Mouse (Mus musculus) liver, adult 2 months (tissue): Measurements from ENCODE around the gene Myocos. TPM values are rescaled to one million over a fixed set of nuclear protein-coding genes. Genes with fewer than 3 reads are reported as not detected.
A peak's percentile ranks its signal among the peaks of the same experiment; 100 is the strongest.
"Not testable (repeated sequence)": the region's sequence is repeated elsewhere in the genome, so short reads cannot be mapped to it uniquely, and the experiment has no call there.

ENCODE experiments used
- DNase-seq: peaks from one replicate; pipeline ENCODE4 v3.0.0-alpha.2; 2011; ENCODE audit warnings: low read depth, low spot score; ENCODE audit errors: extremely low read depth
- H3K27ac ChIP-seq: fragments of 200-500 bp; replicated peaks from 2 replicates; pipeline ENCODE4 v1.5.1; 2012; ENCODE audit warnings: low read depth, mild to moderate bottlenecking, control low read depth, inconsistent platforms, low read length; ENCODE audit not compliant: insufficient read depth
- H3K27me3 ChIP-seq: fragments of 200-500 bp; 2 replicates; pipeline ENCODE4 v1.6.1; 2012; ENCODE audit warnings: mild to moderate bottlenecking, moderate library complexity, low read length, inconsistent platforms; ENCODE audit not compliant: control insufficient read depth, insufficient read depth
- H3K36me3 ChIP-seq: fragments of 200-500 bp; 2 replicates; pipeline ENCODE4 v1.6.1; 2012; ENCODE audit warnings: low read length, inconsistent platforms; ENCODE audit not compliant: control insufficient read depth, insufficient read depth
- H3K4me1 ChIP-seq: fragments of 200-500 bp; 2 replicates; pipeline ENCODE4 v1.6.1; 2011; ENCODE audit warnings: low read length; ENCODE audit not compliant: control insufficient read depth, insufficient read depth
- H3K4me3 ChIP-seq: fragments of 200-500 bp; 2 replicates; pipeline ENCODE4 v1.5.1; 2011; ENCODE audit warnings: low read depth, mild to moderate bottlenecking, control low read depth, low read length, moderate library complexity; ENCODE audit not compliant: insufficient read depth
- H3K79me2 ChIP-seq: fragments of 200-500 bp; 2 replicates; pipeline ENCODE4 v1.6.1; 2012; ENCODE audit warnings: inconsistent platforms, mild to moderate bottlenecking, low read length, moderate library complexity; ENCODE audit not compliant: control insufficient read depth, insufficient read depth
- H3K9ac ChIP-seq: fragments of 200-500 bp; 2 replicates; pipeline ENCODE4 v1.6.1; 2012; ENCODE audit warnings: low read depth, mild to moderate bottlenecking, control low read depth, inconsistent platforms, low read length
- CTCF ChIP-seq: fragments of 200-500 bp; IDR thresholded peaks from 2 replicates; pipeline ENCODE4 v1.5.1; 2011; ENCODE audit warnings: low read depth, low read length, control low read depth
- POLR2A ChIP-seq: fragments of 200-500 bp; IDR thresholded peaks from 2 replicates; pipeline ENCODE4 v1.6.1; 2011; ENCODE audit warnings: low read length, control low read depth; ENCODE audit not compliant: insufficient read depth; ENCODE audit errors: extremely low read depth
- WGBS: fragments of 180-500 bp; shearing (Covaris S2); methylation state at CpG from one replicate; pipeline ENCODE4 v1.1.7; 2018; 5-methylcytosine and 5-hydroxymethylcytosine counted together
- polyA plus RNA-seq: library from polyadenylated mRNA; depleted of rRNA; stranded (reverse); fragments of >200 nt; gene quantifications from 2 replicates; pipeline ENCODE4 v1.2.3, GENCODE M21; 2012
- total RNA-seq: library from RNA; depleted of rRNA; stranded (reverse); fragments of >200 nt; gene quantifications from 2 replicates; pipeline ENCODE4 v1.2.3, GENCODE M21; 2014

Myocos gene
- total and polyA plus RNA-seq, 2 experiments: not detected

- no peak for TF ChIP-seq CTCF
- no peak for TF ChIP-seq POLR2A
- Histone ChIP-seq H3K27ac (no peak within 1 kb of the TSS), H3K79me2 (no peaks in the 10 kb centered on the region), H3K36me3 (no peaks in the 10 kb centered on the region), H3K4me3 (no peak within 1 kb of the TSS), H3K4me1 (peaks cover 3% of the 10 kb centered on the region; the same call in 1 of the 2 replicates), H3K27me3 (no peaks in the 10 kb centered on the region), H3K9ac (no peak within 1 kb of the TSS)
- WGBS: 83% methylated on average over 10 of the region's 10 CpGs
- DNase-seq: no peak
Measured at GRCm38 (mm10) chr1:162639051-162639750, 18.8 kb downstream of the Myocos start, which contains the start of gene Myoc. Gene Myoc, plus strand, starts transcription at chr1:162639155.

GRCm38 (mm10) chr1:162638535-162638934, 19.5 kb downstream of the Myocos start:
- H3K4me1 ChIP-seq: no peaks in the 10 kb centered on the region
- no peak overlapping the region for H3K9ac ChIP-seq
- H3K27me3 ChIP-seq: no peaks in the 10 kb centered on the region
- H3K79me2 ChIP-seq: no peaks in the 10 kb centered on the region
- 89% methylated on average over 4 of the region's 4 CpGs for whole genome bisulfite sequencing
- H3K36me3 ChIP-seq: no peaks in the 10 kb centered on the region
- H3K4me3 ChIP-seq: no peak overlapping the region
- no peak overlapping the region for H3K27ac ChIP-seq
- no peak for DNase-seq
- no peak for TF ChIP-seq CTCF
- TF ChIP-seq POLR2A: no peak

GRCm38 (mm10) chr1:162636516-162636915, 21.5 kb downstream of the Myocos start:
- no peak overlapping the region for H3K9ac ChIP-seq
- H3K4me1 ChIP-seq: no peaks in the 10 kb centered on the region
- WGBS: 82% methylated on average over 3 of the region's 3 CpGs
- no peaks in the 10 kb centered on the region for H3K79me2 ChIP-seq
- DNase-seq: no peak
- no peaks in the 10 kb centered on the region for H3K36me3 ChIP-seq
- H3K27me3 ChIP-seq: no peaks in the 10 kb centered on the region; the same call in 1 of the 2 replicates
- H3K27ac ChIP-seq: no peak overlapping the region
- no peak overlapping the region for H3K4me3 ChIP-seq
- TF ChIP-seq CTCF (no peak), POLR2A (no peak)

DNA sequence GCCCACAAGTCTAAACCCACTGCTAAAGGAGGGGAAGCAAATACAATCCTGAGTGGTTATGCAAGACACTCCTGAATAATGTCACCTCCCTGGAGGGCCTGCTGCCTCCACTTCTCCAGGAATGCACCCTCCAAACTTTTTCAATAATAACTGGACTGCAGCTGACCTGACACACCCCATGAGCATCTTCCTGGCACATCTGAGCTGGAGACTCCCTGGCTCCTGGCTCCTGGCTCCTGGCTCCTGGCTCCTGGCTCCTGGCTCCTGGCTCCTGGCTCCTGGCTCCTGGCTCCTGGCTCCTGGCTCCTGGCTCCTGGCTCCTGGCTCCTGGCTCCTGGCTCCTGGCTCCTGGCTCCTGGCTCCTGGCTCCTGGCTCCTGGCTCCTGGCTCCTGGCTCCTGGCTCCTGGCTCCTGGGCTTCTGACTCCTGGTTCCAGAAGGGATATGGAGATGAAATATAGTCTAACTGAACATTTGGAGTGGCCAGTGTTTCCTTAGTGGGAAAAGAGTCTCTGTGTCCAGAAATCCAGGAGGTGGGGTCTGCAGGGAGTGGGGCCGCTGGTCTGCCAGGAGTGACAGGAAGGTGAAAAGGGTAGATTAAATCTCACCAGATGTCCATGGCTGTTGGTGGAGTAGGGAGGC, 22.6 kb downstream of the Myocos start:
- not testable (repeated sequence) for H3K4me1 ChIP-seq, H3K79me2 ChIP-seq, H3K9ac ChIP-seq, H3K4me3 ChIP-seq, H3K27ac ChIP-seq, H3K36me3 ChIP-seq, H3K27me3 ChIP-seq
- 52% methylated on average over 1 of the region's 1 CpGs for WGBS
- peak; percentile 57 for DNase-seq

GRCm38 (mm10) chr1:162628326-162628725, 29.7 kb downstream of the Myocos start:
- not testable (repeated sequence) for H3K36me3 ChIP-seq, H3K27ac ChIP-seq, H3K4me1 ChIP-seq, H3K4me3 ChIP-seq, H3K27me3 ChIP-seq, H3K79me2 ChIP-seq, H3K9ac ChIP-seq, DNase-seq
- WGBS: 93% methylated on average over 15 of the region's 15 CpGs

- not testable (repeated sequence) for H3K36me3 ChIP-seq, H3K4me1 ChIP-seq, H3K79me2 ChIP-seq, H3K27ac ChIP-seq, H3K9ac ChIP-seq, DNase-seq, H3K4me3 ChIP-seq, H3K27me3 ChIP-seq
- WGBS: 54% methylated on average over 4 of the region's 4 CpGs
Measured at GRCm38 (mm10) chr1:162627821-162628220, 30.2 kb downstream of the Myocos start.
